Mouse (Mus musculus) hindlimb bud, embryonic 11.5 days (tissue): ENCODE measurements at regions not wholly inside any gene's neighbourhood (a gene's known extent, or its start where the extent isn't known, plus 50 kb on each side); places are given as distances from the start of the nearest gene placed in this dataset.

Source experiments
- DNase-seq: peaks from one replicate; pipeline ENCODE4 v3.0.0-alpha.2; 2012; ENCODE audit warnings: low read depth, low spot score; ENCODE audit errors: extremely low spot score

DNA sequence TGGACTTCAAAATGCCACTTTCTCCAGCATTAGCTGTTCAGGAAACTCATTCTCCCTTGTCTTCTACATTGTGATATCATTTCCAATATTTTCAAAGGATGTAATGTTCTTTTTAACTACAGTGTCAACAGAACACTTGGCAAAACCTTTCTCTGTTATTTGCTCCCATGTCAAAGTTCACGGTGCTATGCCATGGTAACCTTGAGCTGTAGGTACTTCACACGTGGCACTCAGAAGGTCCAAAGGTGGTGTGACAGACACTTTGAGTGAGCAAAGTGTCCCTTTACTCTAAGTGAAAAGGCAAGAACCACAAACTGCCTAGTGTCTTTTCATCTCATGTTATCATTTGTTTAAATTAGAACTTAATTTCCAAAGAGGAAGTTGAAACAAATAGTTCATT is 53.3 kb upstream of the Tram2 start:
- no peak for DNase-seq

GRCm38 (mm10) chr1:21146961-21147360 is 67.9 kb upstream of the Tram2 start:
- DNase-seq: no peak

DNA sequence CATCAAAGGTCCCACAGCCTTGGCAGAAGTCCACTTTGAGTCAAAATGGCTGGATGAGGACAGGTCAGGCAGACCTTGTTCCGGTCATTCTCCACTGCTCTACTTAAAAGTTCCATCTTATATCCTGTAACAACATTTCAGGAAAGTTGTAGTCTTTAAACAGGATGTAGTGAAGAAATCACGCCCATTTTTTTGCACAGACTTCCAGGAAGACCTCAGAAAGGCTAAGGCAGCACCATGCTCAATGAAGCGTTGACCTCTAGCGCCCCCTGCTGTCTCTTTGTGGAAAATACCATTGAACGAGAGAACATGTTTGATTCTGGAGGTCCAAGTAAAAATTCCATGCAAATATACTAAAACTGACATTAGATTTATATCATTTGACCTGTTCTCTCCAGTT is 56.6 kb upstream of the Tmem14a start:
- peak; percentile 61 for DNase-seq

- peak; percentile 57 for DNase-seq
These were observed 52.1 kb upstream of the Tmem14a start for GRCm38 (mm10) chr1:21166287-21166733.

DNA sequence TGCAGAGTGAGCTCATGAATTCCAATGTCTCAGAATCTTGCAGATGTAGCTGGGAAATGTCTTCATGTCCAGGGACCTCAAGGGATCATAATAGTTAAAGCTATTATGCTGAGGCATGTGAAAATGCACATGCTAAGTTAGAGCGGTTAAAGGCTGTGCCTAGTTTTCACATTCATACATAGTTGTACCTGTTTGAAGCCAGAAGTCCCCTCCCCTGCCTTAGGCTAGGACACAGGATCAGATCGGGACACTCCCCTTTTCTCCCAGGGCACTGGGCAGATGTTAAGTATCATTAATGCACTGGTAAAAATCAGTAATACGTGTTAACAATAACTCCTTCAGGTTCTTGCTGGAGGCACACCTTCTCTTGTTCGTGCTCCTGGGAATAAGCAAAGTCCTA is 51.6 kb upstream of the Tmem14a start:
- no peak for DNase-seq
